Mouse (Mus musculus) erythroblast, adult 5-6 weeks (primary cell): ENCODE results near the gene Olfr870. TPM values are rescaled to one million over a fixed set of nuclear protein-coding genes. Genes with fewer than 3 reads are reported as not detected.
"Not testable (repeated sequence)": the region's sequence is repeated elsewhere in the genome, so short reads cannot be mapped to it uniquely, and the experiment has no call there.

Source experiments
- ATAC-seq: replicated peaks from 2 replicates; pipeline ENCODE4 v1.8.0; 2016; ENCODE audit warnings: moderate number of reproducible peaks, mild to moderate bottlenecking, moderate TSS enrichment, inconsistent platforms; ENCODE audit not compliant: poor library complexity, low FRiP score, severe bottlenecking
- total RNA-seq, 2 experiments: library from RNA; stranded (forward) in 1 of 2; stranded (reverse) in 1 of 2; fragments of 150-400 nt in 1 of 2; fragments of 200-764, 138-1000 nt in 1 of 2; gene quantifications; 2 replicates each; pipeline versions ENCODE4 v1.2.3 to v1.2.4; 2015 to 2017; ENCODE audit warnings: low replicate concordance in 2 of 2

Gene Olfr870
- total RNA-seq (2015; ENCODE audit: low replicate concordance): not detected in 2 replicates
- 0.34 TPM in 1 of 2 replicates, not detected in the other for total RNA-seq (2017; ENCODE audit: low replicate concordance)

DNA sequence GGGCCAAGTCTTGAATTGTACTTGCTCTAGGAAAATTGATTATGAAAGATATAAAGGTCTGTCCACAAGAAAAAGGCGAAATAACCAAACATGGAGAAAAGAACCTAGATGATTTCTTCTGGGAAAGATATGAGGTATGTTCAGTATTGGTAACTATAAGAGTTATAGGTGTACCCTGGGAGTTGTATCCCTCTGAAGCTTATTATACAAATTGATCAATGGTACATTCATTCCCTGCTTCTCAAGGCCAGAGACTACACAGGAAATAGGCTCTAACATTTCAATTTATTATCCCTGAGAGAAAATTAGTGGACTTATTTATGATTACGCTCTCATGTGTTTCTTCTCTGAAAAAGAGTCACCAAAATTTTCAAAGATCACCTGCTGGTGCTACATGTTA is at the start of gene Olfr870:
Gene Olfr870 (minus strand): TSS at position 101 of the 400 bp plus-strand sequence.
- ATAC-seq: no peak

GRCm38 (mm10) chr9:20211907-20212306 is 38.0 kb upstream of the Olfr870 start, which contains the start of gene Olfr871:
TSS of gene Olfr871 (plus strand) at chr9:20212207.
- ATAC-seq: no peak

DNA sequence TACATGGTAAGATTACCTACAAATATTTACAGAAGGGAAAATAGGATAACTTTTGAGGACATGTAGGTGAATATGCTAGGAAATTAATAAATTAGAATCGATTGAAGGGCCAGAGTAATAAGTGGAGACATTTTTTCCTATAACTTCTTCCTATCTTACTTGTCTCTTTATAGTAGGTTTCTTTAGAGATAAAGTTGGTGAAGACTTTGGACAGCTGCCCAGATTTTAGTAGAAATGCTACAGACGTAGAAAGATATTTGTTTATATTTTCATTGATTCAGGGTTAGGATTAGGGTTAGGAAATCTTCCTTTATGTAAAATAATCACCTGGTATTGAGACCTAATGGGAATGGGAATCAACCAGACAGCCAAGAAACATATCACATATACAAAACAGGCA is 37.6 kb upstream of the Olfr870 start:
- no peak for ATAC-seq

DNA sequence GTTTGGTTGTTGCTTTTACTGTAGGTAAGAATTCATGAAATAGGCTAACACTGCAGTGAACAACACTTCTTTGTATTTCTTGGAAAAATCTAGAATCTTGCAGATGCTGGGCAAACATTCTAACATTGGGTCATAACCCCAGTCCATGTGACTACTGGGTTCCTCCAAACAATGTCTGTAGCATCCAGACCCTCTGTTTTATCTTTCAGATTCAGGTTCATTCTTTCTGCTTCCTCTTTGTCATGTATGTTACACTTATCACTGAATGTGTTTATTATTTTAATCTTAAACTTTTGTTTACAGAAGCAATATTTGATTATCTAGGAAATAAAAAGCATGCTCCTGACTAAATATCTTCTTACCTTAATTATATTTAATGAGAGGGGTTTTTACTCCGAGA is 37.0 kb upstream of the Olfr870 start:
- ATAC-seq: no peak

DNA sequence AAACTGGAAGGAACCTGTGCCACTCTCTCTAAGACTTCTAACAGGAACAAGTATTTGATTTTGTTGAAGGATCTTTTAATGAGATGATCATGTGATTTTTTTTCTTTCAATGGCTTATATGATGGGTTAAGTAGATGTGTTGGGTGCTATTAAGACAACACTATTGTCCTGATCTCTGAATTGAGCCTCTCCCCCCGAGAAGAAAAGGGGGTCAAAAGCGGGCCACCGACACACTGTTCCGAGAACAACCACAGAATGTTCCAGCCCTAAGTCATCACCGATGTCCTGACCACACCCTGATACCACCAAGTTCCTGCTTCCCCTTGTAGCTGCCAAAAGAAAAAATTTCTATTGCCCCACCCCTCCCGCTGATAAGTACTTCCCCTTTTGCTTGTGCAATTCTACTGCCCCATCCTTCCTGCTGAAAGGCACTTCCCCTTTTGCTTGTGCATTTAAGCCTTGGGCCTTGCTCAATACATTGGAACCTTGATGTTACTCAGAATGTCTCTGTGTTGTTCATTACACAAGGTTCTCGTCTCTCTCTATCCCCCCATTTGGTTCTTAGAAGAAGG is 29.6 kb upstream of the Olfr870 start:
- ATAC-seq: not testable (repeated sequence)

GRCm38 (mm10) chr9:20202131-20202530 is 28.3 kb upstream of the Olfr870 start:
- ATAC-seq: no peak

DNA sequence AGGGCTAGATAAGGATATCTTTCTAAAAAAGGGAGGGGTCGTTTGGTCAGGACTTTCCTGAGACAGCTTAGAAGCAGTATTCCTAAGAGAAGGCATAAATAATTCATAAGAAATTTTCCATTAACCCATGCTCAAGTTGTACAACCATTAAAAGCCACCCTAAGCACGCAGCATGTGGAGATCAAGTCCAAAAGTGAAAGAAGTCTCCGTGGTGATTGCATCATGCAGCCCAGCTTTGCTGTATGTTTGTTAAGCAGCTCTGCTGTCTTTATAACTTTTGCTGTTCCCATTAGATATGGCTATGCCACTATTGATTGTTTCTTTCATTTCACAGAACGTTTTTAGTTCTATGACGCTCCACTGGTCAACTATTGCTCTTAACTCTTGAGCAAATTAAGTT is 5.6 kb upstream of the Olfr870 start:
- no peak for ATAC-seq

- ATAC-seq: no peak
These were observed 24.2 kb downstream of the Olfr870 start for GRCm38 (mm10) chr9:20149706-20150105.

GRCm38 (mm10) chr9:20128709-20129108 is 45.1 kb downstream of the Olfr870 start, which contains the start of gene Olfr869:
TSS of gene Olfr869 (plus strand) at chr9:20129009.
- no peak for ATAC-seq

Other genes starting within 250 kb of the Olfr870 start
- gene Olfr866, start 146.0 kb downstream of the Olfr870 start, total RNA-seq (2015; ENCODE audit: low replicate concordance): not detected in 2 replicates
- not detected in 2 replicates for gene Olfr866, start 146.0 kb downstream of the Olfr870 start, total RNA-seq (2017; ENCODE audit: low replicate concordance)
- not detected in 2 replicates for gene Olfr867, start 116.5 kb downstream of the Olfr870 start, total RNA-seq (2015; ENCODE audit: low replicate concordance)
- not detected in 2 replicates for gene Olfr867, start 116.5 kb downstream of the Olfr870 start, total RNA-seq (2017; ENCODE audit: low replicate concordance)
- not detected in 2 replicates for gene Olfr868, start 75.4 kb downstream of the Olfr870 start, total RNA-seq (2015; ENCODE audit: low replicate concordance)
- not detected in 2 replicates for gene Olfr868, start 75.4 kb downstream of the Olfr870 start, total RNA-seq (2017; ENCODE audit: low replicate concordance)
- gene Olfr869, start 45.0 kb downstream of the Olfr870 start, total RNA-seq (2015; ENCODE audit: low replicate concordance): not detected in 2 replicates
- gene Olfr869, start 45.0 kb downstream of the Olfr870 start, total RNA-seq (2017; ENCODE audit: low replicate concordance): not detected in 2 replicates
- not detected in 2 replicates for gene Olfr871, start 38.1 kb upstream of the Olfr870 start, total RNA-seq (2015; ENCODE audit: low replicate concordance)
- gene Olfr871, start 38.1 kb upstream of the Olfr870 start, total RNA-seq (2017; ENCODE audit: low replicate concordance): not detected in 2 replicates
- not detected in 2 replicates for gene Olfr872, start 63.1 kb upstream of the Olfr870 start, total RNA-seq (2015; ENCODE audit: low replicate concordance)
- not detected in 2 replicates for gene Olfr872, start 63.1 kb upstream of the Olfr870 start, total RNA-seq (2017; ENCODE audit: low replicate concordance)
- gene Olfr39, start 108.3 kb upstream of the Olfr870 start, total RNA-seq (2015; ENCODE audit: low replicate concordance): not detected in 2 replicates
- gene Olfr39, start 108.3 kb upstream of the Olfr870 start, total RNA-seq (2017; ENCODE audit: low replicate concordance): not detected in 2 replicates
- gene Olfr873, start 124.5 kb upstream of the Olfr870 start, total RNA-seq (2015; ENCODE audit: low replicate concordance): not detected in 2 replicates
- 0.14 TPM in 1 of 2 replicates, not detected in the other for gene Olfr873, start 124.5 kb upstream of the Olfr870 start, total RNA-seq (2017; ENCODE audit: low replicate concordance)
- gene Olfr18, start 162.0 kb upstream of the Olfr870 start, total RNA-seq (2015; ENCODE audit: low replicate concordance): not detected in 2 replicates
- not detected in 2 replicates for gene Olfr18, start 162.0 kb upstream of the Olfr870 start, total RNA-seq (2017; ENCODE audit: low replicate concordance)
- 0.77 and 2.5 TPM in 2 replicates for gene Zfp560, start 211.1 kb upstream of the Olfr870 start, total RNA-seq (2015; ENCODE audit: low replicate concordance)
- gene Zfp560, start 211.1 kb upstream of the Olfr870 start, total RNA-seq (2017; ENCODE audit: low replicate concordance): 0.34 and 1.3 TPM in 2 replicates